Mouse (Mus musculus): ENCODE measurements at regions not wholly inside any gene's neighbourhood (a gene's known extent, or its start where the extent isn't known, plus 50 kb on each side); places are given as distances from the start of the nearest gene placed in this dataset.

DNA sequence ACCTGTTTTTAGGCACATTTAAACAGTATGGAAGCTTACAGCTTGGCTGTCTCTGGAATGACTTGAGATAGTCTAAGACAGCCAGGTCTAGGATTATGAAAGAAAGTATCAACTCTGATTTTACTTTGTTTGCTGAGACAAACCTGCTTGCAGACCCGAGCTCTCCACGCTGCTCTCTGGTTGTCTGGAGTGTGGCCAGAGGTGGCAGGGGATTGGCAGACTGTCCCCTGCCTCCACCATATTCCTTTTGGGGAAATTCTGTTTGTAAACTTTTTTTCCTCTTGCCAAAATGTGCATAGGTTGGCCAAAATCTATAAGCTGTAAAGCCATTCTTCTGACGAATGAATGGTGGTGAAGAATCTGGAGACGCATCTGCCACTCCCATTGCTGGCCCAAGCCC, 143.1 kb upstream of the Fer start:
- TF ChIP-seq CTCF (IDR thresholded peaks at IDR 0.05; ENCODE audit: control insufficient read depth, insufficient read depth, low read length) (no peak), POLR2A (IDR thresholded peaks at IDR 0.05; ENCODE audit: borderline replicate concordance, control insufficient read depth, low read depth, low read length) (no peak)

Data from bone marrow, adult 2 months (tissue).